Mouse (Mus musculus) ES-Bruce4 (cell line): ENCODE results near the gene Hace1.

Experiments used
- CTCF ChIP-seq: IDR thresholded peaks from one replicate; pipeline ENCODE4 v1.8.1; 2011; ENCODE audit warnings: low read depth, low read length
- EP300 ChIP-seq: IDR thresholded peaks from 2 replicates; pipeline ENCODE4 v1.6.1; 2011; ENCODE audit warnings: low read depth, low read length; ENCODE audit not compliant: insufficient read depth

GRCm38 (mm10) chr10:45676796-45677195 is 99.2 kb downstream of the Hace1 start:
- TF ChIP-seq CTCF (no peak), EP300 (no peak)
